Mouse (Mus musculus) embryonic facial prominence, embryonic 15.5 days (tissue): ENCODE measurements around the gene Sec1. TPM values are rescaled to one million over a fixed set of nuclear protein-coding genes. Genes with fewer than 3 reads are reported as not detected.

ENCODE experiments used
- ATAC-seq: fragments of 200-750 bp; cut with Nextera tagmentation; 2 replicates; pipeline ENCODE4 v1.8.0; 2017; ENCODE audit warnings: low read depth, moderate TSS enrichment; ENCODE audit not compliant: insufficient number of reproducible peaks, low FRiP score, low TSS enrichment
- H3K27ac ChIP-seq: fragments of 300-500 bp; sonication (generic); replicated peaks from 2 replicates; pipeline ENCODE4 v1.5.1; 2015; ENCODE audit warnings: mild to moderate bottlenecking, inconsistent platforms
- H3K27me3 ChIP-seq: fragments of 300-500 bp; sonication (generic); 2 replicates; pipeline ENCODE4 v1.6.1; 2015; ENCODE audit warnings: inconsistent platforms
- H3K36me3 ChIP-seq: fragments of 300-500 bp; sonication (generic); 2 replicates; pipeline ENCODE4 v1.6.1; 2015; ENCODE audit warnings: mild to moderate bottlenecking, inconsistent platforms
- H3K4me1 ChIP-seq: fragments of 300-500 bp; sonication (generic); 2 replicates; pipeline ENCODE4 v1.6.1; 2015; ENCODE audit warnings: inconsistent platforms
- H3K4me2 ChIP-seq: fragments of 300-500 bp; sonication (generic); replicated peaks from 2 replicates; pipeline ENCODE4 v1.6.1; 2015; ENCODE audit warnings: mild to moderate bottlenecking, inconsistent platforms
- H3K4me3 ChIP-seq: fragments of 300-500 bp; sonication (generic); replicated peaks from 2 replicates; pipeline ENCODE4 v1.5.1; 2015; ENCODE audit warnings: mild to moderate bottlenecking, inconsistent platforms
- H3K9ac ChIP-seq: fragments of 300-500 bp; sonication (generic); 2 replicates; pipeline ENCODE4 v1.6.1; 2015; ENCODE audit warnings: inconsistent platforms
- H3K9me3 ChIP-seq: fragments of 300-500 bp; sonication (generic); replicated peaks from 2 replicates; pipeline ENCODE4 v1.6.1; 2016; ENCODE audit warnings: inconsistent platforms
- WGBS: fragments of 180-500 bp; shearing (Covaris S2); methylation state at CpG from one replicate; pipeline ENCODE4 v1.1.7; 2015; 5-methylcytosine and 5-hydroxymethylcytosine counted together
- polyA plus RNA-seq: library from polyadenylated mRNA; unstranded; fragments of >200 nt; fragmentation: Nextera tagmentation; extraction: Ambion mirVana; gene quantifications from 2 replicates; pipeline ENCODE4 v1.2.1, GENCODE M21; 2015

The Sec1 gene
- polyA plus RNA-seq, 1 experiment from 2014 or later = 9.6 TPM

DNA sequence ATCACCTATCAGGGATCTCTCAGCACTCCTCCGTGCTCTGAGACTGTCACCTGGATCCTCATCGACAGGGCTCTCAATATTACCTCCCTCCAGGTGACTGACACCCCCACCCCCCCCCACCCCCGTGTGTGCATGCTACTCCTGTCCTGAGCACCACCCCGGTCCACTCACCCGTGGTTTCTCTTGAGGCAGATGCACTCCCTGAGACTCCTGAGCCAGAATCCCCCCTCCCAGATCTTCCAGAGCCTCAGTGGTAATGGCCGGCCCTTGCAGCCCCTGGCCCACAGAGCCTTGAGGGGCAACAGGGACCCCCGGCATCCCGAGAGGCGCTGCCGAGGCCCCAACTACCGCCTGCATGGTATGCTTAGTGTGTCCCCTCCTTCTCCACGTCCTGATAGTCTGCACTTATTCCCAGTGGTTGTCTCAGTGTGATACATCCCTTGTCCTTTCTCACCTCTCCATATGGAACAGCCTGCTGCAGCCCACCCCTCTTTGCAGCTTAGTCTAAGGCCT is 9.4 kb upstream of the Sec1 start:
- peak overlapping the region; percentile 54 for H3K4me3 ChIP-seq
- H3K9me3 ChIP-seq = no peaks in the 10 kb centered on the region
- WGBS = 41% methylated on average over 12 of the region's 12 CpGs
- H3K36me3 ChIP-seq = no peaks in the 10 kb centered on the region
- H3K27me3 ChIP-seq = peaks cover 20% of the 10 kb centered on the region
- ATAC-seq = no peak
- peaks cover 69% of the 10 kb centered on the region for H3K4me1 ChIP-seq
- H3K9ac ChIP-seq = no peak overlapping the region
- H3K4me2 ChIP-seq = peak overlapping the region; percentile 87
- H3K27ac ChIP-seq = peak overlapping the region; percentile 91

DNA sequence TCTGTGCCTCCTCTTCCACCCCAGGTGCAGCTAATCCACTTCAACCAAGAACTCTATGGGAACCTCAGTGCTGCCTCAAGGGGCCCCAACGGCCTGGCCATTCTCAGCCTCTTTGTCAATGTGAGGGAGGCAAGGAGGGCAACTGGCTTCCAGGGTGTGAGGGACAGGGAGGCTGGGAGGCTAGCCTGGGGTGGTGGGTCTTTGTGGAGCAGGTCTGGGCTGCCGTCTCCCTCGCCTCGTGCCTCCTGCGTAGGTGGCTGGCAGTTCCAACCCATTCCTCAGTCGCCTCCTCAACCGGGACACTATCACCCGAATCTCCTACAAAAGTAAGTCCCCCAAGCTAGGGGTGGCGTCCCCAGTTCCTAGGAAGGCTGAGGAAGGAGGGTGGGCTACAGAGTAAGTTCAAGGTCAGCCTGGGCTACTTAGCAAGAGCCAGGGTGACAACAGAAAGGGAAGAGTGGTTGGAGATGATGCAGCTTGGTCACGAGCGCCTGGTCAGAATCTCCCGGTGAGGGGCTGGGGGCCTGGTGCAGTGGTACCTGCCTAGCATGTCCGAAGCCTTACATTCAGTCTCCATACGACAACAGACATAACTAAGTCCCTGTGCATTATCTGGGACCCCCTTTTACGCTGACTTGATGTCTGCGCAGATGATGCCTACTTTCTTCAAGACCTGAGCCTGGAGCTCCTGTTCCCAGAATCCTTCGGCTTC is 8.8 kb upstream of the Sec1 start:
- H3K9me3 ChIP-seq = no peaks in the 10 kb centered on the region
- H3K27me3 ChIP-seq = peaks cover 24% of the 10 kb centered on the region
- H3K9ac ChIP-seq = no peak overlapping the region
- WGBS = 89% methylated on average over 17 of the region's 17 CpGs
- no peak overlapping the region for H3K4me3 ChIP-seq
- peak overlapping the region; percentile 91; the same call in 1 of the 2 replicates for H3K27ac ChIP-seq
- H3K4me2 ChIP-seq = peak overlapping the region; percentile 87; the same call in 1 of the 2 replicates
- H3K4me1 ChIP-seq = peaks cover 62% of the 10 kb centered on the region
- no peak for ATAC-seq
- no peaks in the 10 kb centered on the region for H3K36me3 ChIP-seq

DNA sequence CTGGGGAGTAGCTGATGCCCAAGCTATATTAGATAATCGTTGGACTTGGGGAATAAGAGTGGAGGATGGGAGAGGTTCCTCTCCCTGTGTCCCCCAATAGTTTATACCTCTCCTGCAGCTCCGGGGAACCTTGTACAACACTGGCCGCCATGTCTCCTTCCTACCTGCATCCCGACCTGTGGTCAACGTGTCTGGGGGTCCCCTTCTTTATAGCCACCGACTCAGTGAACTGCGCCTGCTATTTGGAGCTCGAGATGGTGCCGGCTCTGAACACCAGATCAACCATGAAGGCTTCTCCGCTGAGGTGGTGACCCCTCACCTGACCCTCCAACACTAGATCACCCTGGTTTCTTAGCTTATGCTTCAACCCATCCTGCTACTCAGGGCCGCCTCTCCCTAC is 8.1 kb upstream of the Sec1 start:
- peaks cover 56% of the 10 kb centered on the region for H3K4me1 ChIP-seq
- WGBS = 89% methylated on average over 11 of the region's 11 CpGs
- H3K27ac ChIP-seq = no peak overlapping the region
- H3K4me2 ChIP-seq = no peak overlapping the region
- no peak for ATAC-seq
- no peaks in the 10 kb centered on the region for H3K9me3 ChIP-seq
- no peaks in the 10 kb centered on the region for H3K36me3 ChIP-seq
- H3K27me3 ChIP-seq = peaks cover 24% of the 10 kb centered on the region
- H3K9ac ChIP-seq = no peak overlapping the region
- H3K4me3 ChIP-seq = no peak overlapping the region

DNA sequence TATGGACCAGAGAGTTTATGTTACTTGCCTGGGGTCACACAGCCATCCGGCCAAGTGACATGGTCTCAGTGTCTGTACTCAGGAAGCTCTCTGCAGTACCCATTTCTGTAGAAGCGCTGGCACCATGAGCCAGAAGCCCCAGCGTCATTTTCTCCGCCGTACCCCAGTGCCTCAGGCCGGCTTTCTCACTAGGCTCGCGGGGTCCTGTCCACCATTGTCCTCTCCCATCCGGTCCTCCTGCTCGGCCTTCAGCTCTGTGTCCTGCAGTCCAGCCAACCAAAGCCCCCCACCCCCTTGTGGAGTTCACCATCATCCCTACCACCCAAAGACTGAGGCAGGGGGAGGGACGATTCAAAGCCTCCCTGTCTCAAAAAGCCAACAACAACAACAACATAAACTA is 7.4 kb upstream of the Sec1 start:
- Histone ChIP-seq H3K4me2 (peak overlapping the region; percentile 90; the same call in 1 of the 2 replicates), H3K9ac (no peak overlapping the region), H3K36me3 (no peaks in the 10 kb centered on the region), H3K4me1 (peaks cover 50% of the 10 kb centered on the region), H3K4me3 (no peak overlapping the region), H3K27ac (no peak overlapping the region), H3K27me3 (peaks cover 24% of the 10 kb centered on the region), H3K9me3 (no peaks in the 10 kb centered on the region)
- WGBS = 70% methylated on average over 11 of the region's 11 CpGs
- ATAC-seq = no peak

DNA sequence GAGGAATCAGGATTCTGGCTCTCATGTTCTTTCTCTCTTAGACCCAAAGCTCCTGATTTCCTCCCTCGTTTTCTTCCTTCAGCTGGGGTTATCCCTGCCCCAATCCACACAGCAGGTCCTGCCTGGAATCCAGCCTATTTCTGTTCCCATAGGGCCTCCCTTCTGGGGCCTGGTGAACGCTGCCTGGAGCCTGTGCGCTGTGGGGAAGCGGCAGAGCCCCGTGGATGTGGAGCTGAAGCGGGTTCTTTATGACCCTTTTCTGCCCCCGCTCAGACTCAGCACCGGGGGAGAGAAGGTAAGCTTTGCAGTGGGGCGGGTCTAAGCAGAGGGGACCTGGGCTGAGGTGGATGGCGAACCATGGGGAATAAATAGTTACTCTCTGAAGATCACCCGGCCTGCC is 6.9 kb upstream of the Sec1 start:
- no peaks in the 10 kb centered on the region for H3K9me3 ChIP-seq
- ATAC-seq = no peak
- H3K9ac ChIP-seq = peak overlapping the region; percentile 28; the same call in 1 of the 2 replicates
- peaks cover 24% of the 10 kb centered on the region for H3K27me3 ChIP-seq
- peak overlapping the region; percentile 90 for H3K4me2 ChIP-seq
- H3K36me3 ChIP-seq = no peaks in the 10 kb centered on the region
- H3K4me3 ChIP-seq = peak overlapping the region; percentile 47
- 26% methylated on average over 11 of the region's 11 CpGs for WGBS
- H3K27ac ChIP-seq = 0 out of 2 replicates have a peak overlapping the region, but pooled peaks have one; percentile 44
- peaks cover 45% of the 10 kb centered on the region for H3K4me1 ChIP-seq

DNA sequence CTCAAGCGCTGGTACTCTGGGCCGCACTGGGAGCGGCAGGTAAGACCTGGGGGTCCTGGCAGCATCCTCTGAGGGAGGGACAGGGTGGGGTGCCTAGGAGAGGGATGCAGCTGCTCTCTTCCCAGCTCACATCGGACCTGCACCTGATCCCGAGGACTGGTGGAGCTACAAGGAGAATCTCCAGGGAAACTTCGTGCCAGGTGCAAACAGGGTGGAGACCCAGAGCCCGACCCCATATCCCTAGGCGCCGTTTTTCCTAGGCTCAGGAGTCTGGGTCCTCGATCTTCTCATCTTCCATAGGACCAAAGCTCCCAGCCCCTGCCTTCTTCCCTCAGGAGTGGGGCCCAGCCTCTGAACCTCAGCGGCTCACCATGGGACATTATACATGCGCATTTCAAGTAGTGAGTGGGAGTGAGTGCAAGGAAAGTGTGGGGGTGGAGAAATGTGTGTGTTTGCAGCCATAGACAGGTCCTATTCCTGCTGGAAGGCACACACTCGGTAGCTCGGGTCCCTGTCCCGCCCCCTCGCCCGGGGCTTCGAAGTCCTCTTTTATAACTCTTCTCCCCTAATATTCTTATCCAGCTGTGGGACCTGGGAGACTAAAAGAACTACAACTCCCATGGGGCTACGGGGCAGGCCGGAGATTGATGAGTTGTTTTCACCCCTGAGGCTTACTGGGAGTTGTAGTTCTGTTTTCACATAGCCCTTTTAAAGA is 6.3 kb upstream of the Sec1 start:
- Histone ChIP-seq H3K4me1 (peaks cover 43% of the 10 kb centered on the region), H3K4me3 (peak overlapping the region; percentile 47), H3K27me3 (peaks cover 24% of the 10 kb centered on the region), H3K9me3 (no peaks in the 10 kb centered on the region), H3K9ac (peak overlapping the region; percentile 35), H3K36me3 (no peaks in the 10 kb centered on the region), H3K4me2 (peak overlapping the region; percentile 90), H3K27ac (peak overlapping the region; percentile 39; the same call in 1 of the 2 replicates)
- no peak for ATAC-seq
- WGBS = 1% methylated on average over 20 of the region's 20 CpGs

DNA sequence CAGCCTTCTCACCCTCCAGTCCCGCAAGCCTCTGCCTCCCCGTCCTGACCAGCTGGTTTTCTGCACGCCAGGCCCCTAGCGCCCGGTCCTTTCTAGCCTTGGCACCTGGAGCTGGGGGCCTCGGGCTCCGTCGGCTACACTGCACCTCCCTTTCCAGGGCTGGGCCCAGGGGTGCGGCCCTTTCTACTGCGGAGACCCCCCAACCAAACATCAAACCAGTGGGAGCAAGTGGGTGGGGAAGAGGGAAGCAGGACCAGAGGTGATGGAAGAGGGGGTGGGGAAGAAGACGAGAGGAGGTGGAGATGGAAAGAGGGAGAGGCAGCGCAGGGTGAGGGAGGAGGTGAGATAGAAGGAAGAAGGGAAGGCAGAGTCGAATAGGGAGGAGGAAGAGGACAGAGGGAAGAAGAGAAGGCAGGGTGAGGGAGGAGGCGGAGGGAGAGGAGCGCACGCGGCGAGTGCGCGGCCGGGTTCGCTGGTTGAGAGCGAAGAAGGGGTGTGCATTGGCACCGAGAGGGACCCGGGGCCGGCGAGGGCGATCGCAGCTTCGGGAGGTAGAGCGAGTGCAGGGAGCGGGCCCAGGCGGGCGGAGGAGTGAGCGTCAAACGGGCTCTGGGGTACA is 5.4 kb upstream of the Sec1 start, which contains the start of gene Car11:
Gene Car11 (plus strand): TSS at position 321 of the 619 bp plus-strand sequence.
- Histone ChIP-seq H3K9ac (peak within 1 kb of the TSS; percentile 35), H3K36me3 (no peaks in the 10 kb centered on the region), H3K9me3 (no peaks in the 10 kb centered on the region), H3K27ac (peak within 1 kb of the TSS; percentile 39; the same call in 1 of the 2 replicates), H3K4me2 (peak within 1 kb of the TSS; percentile 90), H3K4me1 (peaks cover 45% of the 10 kb centered on the region), H3K4me3 (peak within 1 kb of the TSS; percentile 47), H3K27me3 (peaks cover 24% of the 10 kb centered on the region)
- ATAC-seq = no peak
- 2% methylated on average over 36 of the region's 36 CpGs for WGBS

DNA sequence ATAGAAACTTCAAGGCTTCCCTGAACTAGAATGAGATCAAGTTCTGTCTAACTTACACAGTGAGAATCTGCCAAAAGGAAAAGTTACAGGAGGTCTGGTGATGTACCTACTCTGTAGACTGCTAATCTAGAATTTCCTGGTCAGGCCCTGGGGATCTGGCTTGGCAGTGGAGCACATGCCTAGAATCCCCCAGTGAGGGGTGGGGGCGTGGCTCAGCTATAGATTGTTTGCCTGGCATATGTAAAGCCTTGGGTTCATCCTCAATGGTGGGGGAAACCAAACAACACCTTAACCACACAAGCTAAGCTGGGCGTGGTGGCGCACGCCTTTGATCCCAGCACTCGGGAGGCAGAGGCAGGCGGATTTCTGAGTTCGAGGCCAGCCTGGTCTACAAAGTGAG is 3.7 kb upstream of the Sec1 start:
- no peak overlapping the region for H3K4me3 ChIP-seq
- no peak overlapping the region for H3K4me2 ChIP-seq
- no peaks in the 10 kb centered on the region for H3K9me3 ChIP-seq
- no peak overlapping the region for H3K27ac ChIP-seq
- no peak overlapping the region for H3K9ac ChIP-seq
- 79% methylated on average over 7 of the region's 7 CpGs for WGBS
- peaks cover 24% of the 10 kb centered on the region for H3K27me3 ChIP-seq
- peaks cover 39% of the 10 kb centered on the region for H3K4me1 ChIP-seq
- ATAC-seq = no peak
- no peaks in the 10 kb centered on the region for H3K36me3 ChIP-seq

DNA sequence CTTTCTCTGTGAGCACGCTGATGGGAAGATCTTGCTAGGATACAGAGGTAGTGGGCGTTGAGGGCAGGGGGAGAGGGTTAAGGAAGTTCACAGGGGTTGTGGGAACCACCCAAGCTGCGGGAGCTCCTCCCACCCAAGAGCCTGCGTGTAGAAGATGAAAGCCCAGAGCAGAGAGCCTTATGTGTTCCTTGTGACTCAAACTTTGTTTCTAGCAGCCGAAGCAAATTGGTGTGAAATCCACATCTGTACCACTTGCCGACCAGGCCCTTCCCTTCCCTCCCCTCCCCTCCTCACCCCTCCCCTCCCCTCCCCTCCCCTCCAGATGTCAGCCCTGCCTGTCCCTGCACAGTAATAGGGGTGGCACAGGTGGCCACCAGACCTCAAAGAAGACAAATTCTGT is 896 bp upstream of the Sec1 start:
- ATAC-seq = peak; percentile 53
- Histone ChIP-seq H3K9ac (no peak overlapping the region), H3K4me2 (no peak overlapping the region), H3K36me3 (no peaks in the 10 kb centered on the region), H3K4me3 (no peak overlapping the region), H3K27me3 (peaks cover 18% of the 10 kb centered on the region), H3K27ac (peak overlapping the region; percentile 83), H3K4me1 (peaks cover 27% of the 10 kb centered on the region), H3K9me3 (no peaks in the 10 kb centered on the region)
- 20% methylated on average over 6 of the region's 6 CpGs for WGBS

DNA sequence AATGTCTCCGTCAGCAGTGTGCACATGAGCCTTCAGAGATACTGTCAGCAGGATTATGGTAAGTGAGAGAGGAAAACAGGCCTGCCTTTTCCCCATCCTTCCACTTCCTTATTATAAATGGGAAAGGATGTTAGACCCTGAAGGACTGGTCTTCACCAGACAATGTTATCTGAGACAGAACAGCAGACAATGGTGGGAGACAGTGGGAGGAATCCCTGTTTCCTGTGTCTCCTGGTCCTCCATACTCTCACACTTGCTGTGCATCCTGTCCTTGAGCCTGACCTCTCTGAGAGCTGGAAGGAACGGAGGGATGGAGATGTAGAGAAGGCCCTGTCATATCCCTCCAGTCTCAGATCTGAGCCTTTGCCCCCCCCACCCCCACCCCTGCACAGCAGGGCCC is 1.8 kb downstream of the Sec1 start:
- no peak overlapping the region for H3K4me2 ChIP-seq
- 85% methylated on average over 2 of the region's 2 CpGs for WGBS
- H3K4me1 ChIP-seq = peaks cover 17% of the 10 kb centered on the region
- no peak for ATAC-seq
- no peaks in the 10 kb centered on the region for H3K36me3 ChIP-seq
- no peak overlapping the region for H3K9ac ChIP-seq
- no peaks in the 10 kb centered on the region for H3K27me3 ChIP-seq
- H3K9me3 ChIP-seq = no peaks in the 10 kb centered on the region
- H3K27ac ChIP-seq = no peak overlapping the region
- no peak overlapping the region for H3K4me3 ChIP-seq

DNA sequence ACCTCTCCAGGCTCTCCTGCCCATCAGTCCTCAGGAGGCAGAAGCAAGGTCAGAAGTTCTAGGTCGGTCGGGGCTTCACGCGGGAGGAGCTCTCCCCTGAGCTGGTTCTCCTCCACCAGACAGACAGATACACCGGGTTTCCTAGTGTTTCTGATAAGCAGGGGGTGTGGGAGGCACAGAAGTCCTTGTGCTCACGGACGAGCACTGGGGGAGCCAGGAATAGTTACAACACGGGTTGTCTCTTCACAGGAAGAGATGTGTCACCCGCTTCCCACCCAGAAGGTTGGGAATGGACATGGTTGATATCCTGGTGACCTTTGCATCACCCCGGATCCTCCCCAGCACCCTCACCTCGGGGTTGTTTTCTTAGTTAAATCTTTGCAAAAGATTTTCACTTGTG is 4.4 kb downstream of the Sec1 start:
- Histone ChIP-seq H3K4me3 (no peak overlapping the region), H3K36me3 (no peaks in the 10 kb centered on the region), H3K4me2 (no peak overlapping the region), H3K4me1 (peaks cover 31% of the 10 kb centered on the region), H3K9ac (no peak overlapping the region), H3K27me3 (no peaks in the 10 kb centered on the region), H3K9me3 (no peaks in the 10 kb centered on the region), H3K27ac (no peak overlapping the region)
- 74% methylated on average over 11 of the region's 11 CpGs for WGBS
- no peak for ATAC-seq
